ENCODE assay signal across 20 mouse cellular contexts in the genomic region with DNA sequence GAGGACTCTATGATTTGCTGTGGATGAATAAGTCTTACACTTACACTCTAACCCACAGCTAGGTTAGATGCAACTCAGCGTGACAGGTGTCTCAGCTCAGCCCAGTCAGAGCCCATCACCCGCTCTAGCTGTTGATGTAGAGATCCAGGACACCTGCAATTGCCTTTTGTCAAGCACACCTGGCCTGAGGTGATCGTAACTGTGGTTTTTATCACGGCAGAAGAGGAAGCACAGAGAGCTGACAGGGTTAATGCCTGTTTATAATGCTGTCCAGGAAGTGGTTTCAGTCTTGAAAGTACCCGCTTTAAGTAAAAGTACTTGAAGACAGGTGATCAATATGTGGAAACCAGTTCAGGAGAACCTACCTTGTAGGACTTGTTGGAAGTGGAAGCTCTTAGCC. TPM values are rescaled to one million over a fixed set of nuclear protein-coding genes. Genes with fewer than 3 reads are reported as not detected.
A peak's percentile ranks its signal among the peaks of the same experiment; 100 is the strongest.
DNase-seq lines count a peak whose midpoint lies in the region; ATAC-seq lines count a peak whose summit lies in the region.
"Had no signal": no experiment of that assay in that cellular context is flagged by ENCODE, and none has a peak within 500 bp of the region (broad histone marks: within the 10 kb centered on the region; RNA-seq: fewer than 3 reads in every experiment).

No protein-coding gene starts in this region.

- no peaks in the 10 kb centered on the region for H3K4me1 ChIP-seq in midbrain, embryonic 15.5 days
- H3K4me1 ChIP-seq: heart, embryonic 13.5 days; kidney, embryonic 15.5 days had no signal

- H3K27ac ChIP-seq in midbrain, embryonic 15.5 days = no peak overlapping the region
- H3K27ac ChIP-seq: heart, embryonic 13.5 days; hindbrain, embryonic 14.5 days; kidney, embryonic 15.5 days; limb, embryonic 13.5 days; lung, embryonic 15.5 days; neural tube, embryonic 12.5 days had no signal

- peak; percentile 32 for DNase-seq in thymus, postnatal 0 days (ENCODE audit: low spot score)
- no peak for DNase-seq in thymus, postnatal 36 days
- no peak for DNase-seq in frontal cortex, adult 2 months (ENCODE audit: extremely low spot score in 1 of 2, low spot score in 1 of 2)
- no peak for DNase-seq in layer of hippocampus, postnatal 10 days (ENCODE audit: low spot score in 2 of 2)
- DNase-seq: adrenal gland, adult 2 months; cerebellum, adult 2 months; cerebellum, postnatal 36 days; right cerebral cortex, postnatal 14 days; spleen, adult 18-20 months had no signal

- no peak overlapping the region for H3K4me3 ChIP-seq in midbrain, embryonic 15.5 days
- H3K4me3 ChIP-seq: heart, embryonic 13.5 days; kidney, embryonic 15.5 days; limb, embryonic 13.5 days; lung, embryonic 15.5 days; neural tube, embryonic 12.5 days had no signal

- peak; percentile 93 for ATAC-seq in CD4-positive, CD25-positive, alpha-beta regulatory T cell, adult 4 months
- ATAC-seq in inflammation-experienced regulatory T-cells, adult 6 months = peak; percentile 92
- ATAC-seq in midbrain, embryonic 15.5 days (replicated peaks) = no peak
- ATAC-seq: intestine, embryonic 16.5 days had no signal

- no peak overlapping the region for H3K4me2 ChIP-seq in midbrain, embryonic 15.5 days
- H3K4me2 ChIP-seq: heart, embryonic 13.5 days; hindbrain, embryonic 14.5 days; kidney, embryonic 15.5 days; limb, embryonic 13.5 days; lung, embryonic 15.5 days; midbrain, embryonic 11.5 days; neural tube, embryonic 12.5 days had no signal

- no peak overlapping the region for H3K9ac ChIP-seq in midbrain, embryonic 15.5 days
- H3K9ac ChIP-seq: heart, embryonic 13.5 days; hindbrain, embryonic 14.5 days; kidney, embryonic 15.5 days; limb, embryonic 13.5 days; lung, embryonic 15.5 days; neural tube, embryonic 12.5 days had no signal

- H3K36me3 ChIP-seq in midbrain, embryonic 15.5 days (replicated peaks) = no peaks in the 10 kb centered on the region
- H3K36me3 ChIP-seq: heart, embryonic 13.5 days; kidney, embryonic 15.5 days; limb, embryonic 13.5 days; lung, embryonic 15.5 days; neural tube, embryonic 12.5 days had no signal

- no peaks in the 10 kb centered on the region for H3K9me3 ChIP-seq in midbrain, embryonic 15.5 days
- H3K9me3 ChIP-seq: heart, embryonic 13.5 days; kidney, embryonic 15.5 days; limb, embryonic 13.5 days; lung, embryonic 15.5 days; neural tube, embryonic 12.5 days had no signal

- 87% methylated on average over 5 of the region's 5 CpGs for WGBS in midbrain, embryonic 15.5 days

- no peaks in the 10 kb centered on the region for H3K27me3 ChIP-seq in midbrain, embryonic 15.5 days (replicated peaks)
- H3K27me3 ChIP-seq: heart, embryonic 13.5 days; kidney, embryonic 15.5 days; lung, embryonic 15.5 days; neural tube, embryonic 12.5 days had no signal

RNA-seq across cellular contexts. Expression of a gene that starts 32.3 kb away (rescaled TPM):
- 15.7 and 18.0 TPM in 2 replicates for polyA plus RNA-seq in thymus, postnatal 0 days (2015; fragmentation: Nextera tagmentation; extraction: Ambion mirVana)
- polyA plus RNA-seq in CD4-positive, CD25-positive, alpha-beta regulatory T cell, adult 4 months (2017; shearing (Covaris generic)) = 10 to 100 TPM; 29.0 to 34.0 TPM
- 10 to 100 TPM; 26.5 to 39.7 (median 36.1) TPM for polyA plus RNA-seq in inflammation-experienced regulatory T-cells, adult 6 months (2017; shearing (Covaris generic))
- 64.4 and 66.7 TPM in 2 replicates for polyA plus RNA-seq in midbrain, embryonic 15.5 days (2015; fragmentation: Nextera tagmentation; extraction: Ambion mirVana)
- polyA plus RNA-seq in frontal cortex, adult 2 months (2012; rRNA removed) = 33.4 and 44.2 TPM in 2 replicates
- 10 to 100 TPM; 75.5 to 77.8 TPM for total RNA-seq in layer of hippocampus, postnatal 10 days (2021)
